Mouse (Mus musculus): ENCODE measurements around the gene Mtmr12.
A peak's percentile ranks its signal among the peaks of the same experiment; 100 is the strongest.

The Mtmr12 gene

DNA sequence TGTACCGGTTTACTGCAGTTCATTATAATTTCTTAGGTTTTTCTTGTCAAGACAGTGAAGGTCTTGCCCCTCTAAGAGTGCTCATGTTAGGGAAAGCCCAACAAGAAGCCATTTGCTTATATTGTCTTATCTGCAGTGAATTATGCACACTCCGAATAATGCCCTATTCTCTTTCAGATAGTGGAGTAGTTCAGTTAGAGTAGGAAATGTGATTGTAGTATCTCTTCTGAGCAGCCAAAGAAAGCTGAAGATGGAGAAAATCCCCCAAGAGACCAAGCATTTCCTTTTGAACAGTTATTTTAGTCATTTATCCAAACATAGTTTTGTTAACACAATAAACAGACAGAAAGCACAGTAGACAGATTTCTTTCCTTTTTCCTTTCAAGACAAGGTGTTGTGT lies 32.1 kb downstream of the Mtmr12 start:
- DNase-seq (ENCODE audit: low spot score): no peak

DNA sequence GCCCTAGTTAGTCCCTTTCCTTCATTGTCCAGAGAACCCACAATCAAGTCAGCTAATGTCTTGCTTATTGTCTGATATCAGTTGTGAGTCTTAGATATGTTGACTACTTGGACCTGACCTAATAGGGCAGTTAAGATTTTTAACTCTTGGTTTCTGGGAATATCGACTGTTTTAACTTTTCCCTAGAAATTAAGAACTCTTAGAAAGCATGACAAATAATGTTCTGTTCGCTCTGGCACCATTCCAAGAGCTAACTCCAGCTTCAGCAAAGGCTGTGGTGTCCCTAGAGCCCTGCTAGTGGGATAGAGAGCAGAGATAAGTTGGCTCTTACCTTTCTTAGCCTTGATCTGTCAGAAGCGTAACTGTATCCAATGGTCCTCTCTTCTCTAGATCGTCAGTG lies 32.7 kb downstream of the Mtmr12 start:
- DNase-seq (ENCODE audit: low spot score): no peak

DNA sequence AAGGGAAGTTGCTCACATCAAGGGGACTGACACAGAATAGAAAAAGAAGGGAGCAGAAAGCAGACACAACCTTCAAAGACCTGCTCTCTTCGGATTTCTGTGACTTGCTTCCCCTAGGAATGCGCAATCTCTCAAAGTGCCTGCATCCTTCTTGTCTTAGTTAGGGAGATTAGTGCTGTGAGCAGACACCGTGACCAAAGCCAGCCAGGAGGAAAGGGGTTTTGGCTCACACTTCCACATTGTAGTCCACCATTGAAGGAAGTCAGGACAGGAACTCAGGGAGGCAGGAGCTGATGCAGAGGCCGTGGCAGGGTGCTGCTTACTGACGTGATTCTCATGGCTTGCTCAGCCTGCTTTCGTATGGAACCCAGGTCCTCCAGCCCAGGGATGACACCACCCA lies 33.5 kb downstream of the Mtmr12 start:
- DNase-seq (ENCODE audit: low spot score): no peak

DNA sequence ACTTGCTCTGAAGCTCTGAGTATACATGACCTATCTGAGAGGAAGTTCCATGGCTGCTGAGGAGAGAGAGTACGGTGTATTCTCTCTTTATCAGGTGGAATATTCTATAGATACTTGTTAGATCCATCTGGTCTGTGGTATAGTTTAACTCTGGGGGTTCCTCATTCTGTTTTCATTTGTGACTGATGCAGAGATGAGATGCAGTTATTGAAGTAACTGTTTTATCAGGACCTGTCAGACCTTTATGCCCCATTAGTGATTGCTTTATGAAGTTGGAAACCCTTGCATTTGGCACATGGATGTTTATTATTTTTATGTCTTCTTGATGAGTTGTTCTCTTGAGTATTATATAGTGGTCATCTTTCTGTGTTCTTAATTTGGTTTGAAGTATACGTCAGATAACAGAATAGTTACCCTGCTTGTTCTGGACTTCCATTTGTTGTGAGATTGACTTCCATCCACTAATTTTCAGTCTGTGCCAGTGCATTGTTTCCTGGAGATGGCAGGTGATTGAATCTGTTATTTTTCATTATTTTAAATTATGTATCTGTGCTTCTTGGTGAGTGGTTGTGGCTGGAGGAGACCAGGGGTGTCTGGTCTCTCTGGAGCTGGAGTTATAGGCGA lies 36.0 kb downstream of the Mtmr12 start:
- no peak for DNase-seq (ENCODE audit: low spot score)

DNA sequence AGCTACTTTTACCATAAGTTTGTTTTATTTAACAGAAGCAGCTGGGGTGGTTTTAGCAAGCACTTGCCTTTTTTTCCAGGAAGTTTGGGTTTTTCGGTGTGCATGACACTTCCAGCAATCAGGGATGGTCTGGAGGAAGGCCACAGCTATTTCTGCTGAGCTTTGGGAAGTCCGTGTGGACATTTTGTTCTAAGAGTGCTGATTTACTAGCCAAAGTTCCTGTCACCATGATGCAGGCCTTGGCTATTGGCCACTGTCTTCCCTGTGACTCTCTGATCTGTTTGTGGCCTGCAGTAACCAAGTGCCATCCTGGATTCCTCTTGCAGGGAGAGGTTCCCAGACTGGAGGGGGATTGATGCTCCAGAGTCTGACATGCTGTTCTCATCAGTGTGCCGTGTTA lies 39.0 kb downstream of the Mtmr12 start:
- peak; percentile 51 for DNase-seq (ENCODE audit: low spot score)

DNA sequence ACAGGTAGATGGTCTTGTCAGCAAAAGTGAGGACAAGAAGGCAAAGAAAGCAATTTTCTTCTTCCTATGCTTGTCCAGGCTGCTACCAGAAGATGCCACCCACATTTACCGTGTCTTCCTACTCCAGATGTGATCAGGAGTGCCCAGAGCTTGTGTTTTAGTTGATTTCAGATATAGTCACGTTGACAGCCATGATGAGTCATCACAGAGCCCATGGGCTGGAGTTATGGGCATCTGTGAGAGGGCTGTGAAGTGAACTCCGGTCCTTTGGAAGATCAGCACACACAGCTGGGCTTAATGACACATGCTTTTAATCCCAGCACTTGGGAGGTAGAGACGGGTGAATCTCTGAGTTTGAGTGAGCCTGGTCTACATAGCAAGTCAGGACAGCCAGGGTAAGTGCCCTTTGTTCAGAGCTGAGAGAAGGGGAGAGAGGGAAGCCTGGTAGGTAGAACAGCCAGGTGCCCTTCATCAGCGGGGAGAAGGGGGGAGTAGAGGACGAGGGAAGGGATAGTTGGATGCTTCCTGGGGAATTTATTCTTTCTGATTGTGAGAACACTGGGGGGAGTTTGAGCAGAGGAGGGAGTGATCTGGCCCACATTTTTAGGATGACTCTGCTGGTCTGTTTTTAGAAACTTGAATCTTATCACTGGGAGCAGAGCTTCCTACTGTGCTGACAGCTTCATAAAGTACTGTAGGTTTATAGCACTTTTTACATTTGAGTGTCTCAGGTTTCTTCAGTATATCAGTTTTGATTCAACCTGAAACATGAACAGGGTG lies 40.9 kb downstream of the Mtmr12 start:
- no peak for DNase-seq (ENCODE audit: low spot score)

DNA sequence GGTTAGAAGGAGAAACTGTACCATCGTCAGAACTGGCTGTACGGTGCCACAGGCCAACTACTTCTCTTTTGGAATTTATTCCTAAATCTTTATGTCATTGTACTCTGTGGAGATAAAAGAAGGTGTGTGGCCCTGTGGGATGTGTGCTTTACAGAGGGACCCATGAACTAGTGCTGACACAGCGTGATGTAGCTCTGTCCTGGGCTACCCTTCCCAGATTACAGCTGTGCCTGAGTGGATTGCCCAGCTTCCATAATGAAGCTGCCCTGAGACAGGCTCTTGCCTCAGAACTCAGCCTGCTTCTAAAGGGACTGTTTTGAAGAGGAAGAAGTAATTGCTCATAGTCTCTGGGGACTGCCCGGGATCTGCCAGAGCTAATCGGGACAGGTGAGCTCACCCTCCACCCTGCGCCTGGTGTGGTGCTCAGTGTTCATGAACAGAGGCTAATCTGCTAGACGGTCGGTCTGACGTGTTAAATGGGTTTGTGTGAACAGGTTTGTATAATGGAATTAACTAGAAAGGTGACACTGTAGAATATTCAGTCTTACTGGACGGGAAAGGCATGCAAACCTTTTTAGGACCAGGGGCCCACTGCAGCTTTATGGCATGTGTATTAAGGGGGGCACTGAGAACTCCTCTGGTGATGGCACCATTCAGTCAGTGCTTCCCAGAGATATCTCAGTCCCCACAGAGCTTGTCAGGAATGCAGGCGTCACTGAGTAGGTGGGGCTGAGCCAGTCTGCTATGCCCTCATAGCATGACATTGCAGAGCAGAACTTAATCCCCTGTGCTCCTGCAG lies 41.7 kb downstream of the Mtmr12 start:
- no peak for DNase-seq (ENCODE audit: low spot score)

DNA sequence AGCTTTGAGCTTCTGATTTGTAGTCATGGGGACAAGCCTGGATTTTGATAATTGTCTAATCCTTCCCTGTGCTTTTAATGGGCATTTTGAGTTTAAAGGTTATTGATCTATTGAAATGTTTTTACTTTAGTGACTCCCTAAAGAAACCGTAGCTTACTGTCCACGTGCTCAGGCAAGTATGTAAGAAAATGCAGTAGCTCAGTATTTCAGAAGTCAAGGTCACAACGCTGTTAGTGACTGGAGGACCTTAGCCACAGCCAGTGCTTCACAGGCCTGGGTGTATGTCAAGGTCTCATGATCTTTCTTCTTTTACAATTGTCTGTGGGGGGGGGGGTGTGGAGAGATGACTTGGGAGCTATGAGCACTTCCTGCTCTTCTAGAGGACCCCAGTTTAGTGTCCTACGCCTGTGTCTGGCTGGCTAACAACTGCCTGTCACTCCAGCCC lies 42.4 kb downstream of the Mtmr12 start:
- DNase-seq (ENCODE audit: low spot score): no peak

DNA sequence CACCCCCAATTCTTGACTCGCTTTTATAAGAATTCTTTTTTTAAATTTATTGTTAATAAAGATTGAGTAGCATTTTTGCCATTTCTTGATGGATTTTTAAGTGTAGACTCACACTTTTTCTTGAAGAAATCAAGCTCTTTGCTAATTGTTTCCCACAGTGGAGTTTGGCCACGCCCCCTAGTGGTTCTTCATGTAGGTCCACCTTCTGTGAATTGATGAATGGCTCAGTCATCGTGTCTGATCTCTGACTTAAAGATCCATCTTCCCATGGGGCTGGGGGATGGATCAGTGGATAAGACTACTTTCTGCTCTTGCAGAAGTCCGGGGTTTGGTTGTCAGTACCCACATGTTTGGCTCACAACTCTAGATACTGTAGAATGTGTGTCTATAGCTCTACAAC lies 43.5 kb downstream of the Mtmr12 start:
- no peak for DNase-seq (ENCODE audit: low spot score)

DNA sequence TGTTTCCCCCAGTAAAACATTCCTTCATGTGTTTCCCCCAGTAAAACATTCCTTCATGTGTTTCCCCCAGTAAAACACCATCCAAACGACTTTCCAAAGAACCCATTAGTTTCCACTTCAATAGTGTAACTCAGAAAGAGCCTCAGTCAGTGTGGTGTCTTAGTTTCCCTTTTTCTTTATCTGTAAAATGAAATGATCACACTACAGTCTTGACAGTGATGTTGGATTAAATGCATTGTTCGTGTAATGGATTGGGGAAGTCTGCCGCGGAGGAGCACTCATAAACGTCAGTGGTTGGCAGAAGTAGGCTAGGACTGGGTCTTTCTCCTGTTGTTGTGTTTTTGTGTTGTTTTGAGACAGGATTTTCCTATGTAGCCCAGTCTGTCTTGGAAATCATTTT lies 45.5 kb downstream of the Mtmr12 start:
- no peak for DNase-seq (ENCODE audit: low spot score)

DNA sequence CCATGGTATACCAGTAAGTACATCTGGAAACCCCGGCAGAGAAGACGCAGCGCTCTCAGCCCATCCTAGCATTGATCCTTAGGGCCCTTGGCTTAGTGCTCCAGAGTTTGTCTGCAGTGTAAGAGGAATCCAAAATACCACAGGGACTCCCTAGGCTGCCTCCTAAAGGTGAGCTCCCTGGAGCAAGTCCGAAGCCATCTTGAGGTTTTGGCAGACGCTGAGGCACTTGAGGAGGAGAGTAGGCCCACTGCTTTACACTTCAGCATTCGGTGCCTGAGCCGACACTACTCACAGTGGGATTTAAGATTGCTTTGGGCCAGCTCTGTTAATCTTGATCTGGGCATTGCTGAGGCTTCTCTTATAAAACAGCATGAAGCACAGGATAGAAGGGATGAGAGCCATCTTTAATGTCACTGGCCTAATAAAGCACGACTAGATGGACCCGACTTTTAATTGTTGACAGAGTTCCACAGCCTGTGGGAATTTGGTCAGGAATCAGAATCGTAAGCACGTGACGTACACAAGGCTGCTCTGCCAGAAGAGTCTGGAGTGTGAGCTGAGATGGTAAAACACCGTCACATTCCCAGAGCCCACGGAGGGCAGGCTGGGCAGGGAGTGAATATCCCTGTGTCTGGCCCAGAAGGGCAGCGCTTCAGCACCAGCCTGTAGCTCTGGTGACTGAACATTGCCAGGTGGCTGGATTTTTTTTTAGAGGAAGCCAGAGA lies 46.8 kb downstream of the Mtmr12 start:
- no peak for DNase-seq (ENCODE audit: low spot score)

DNA sequence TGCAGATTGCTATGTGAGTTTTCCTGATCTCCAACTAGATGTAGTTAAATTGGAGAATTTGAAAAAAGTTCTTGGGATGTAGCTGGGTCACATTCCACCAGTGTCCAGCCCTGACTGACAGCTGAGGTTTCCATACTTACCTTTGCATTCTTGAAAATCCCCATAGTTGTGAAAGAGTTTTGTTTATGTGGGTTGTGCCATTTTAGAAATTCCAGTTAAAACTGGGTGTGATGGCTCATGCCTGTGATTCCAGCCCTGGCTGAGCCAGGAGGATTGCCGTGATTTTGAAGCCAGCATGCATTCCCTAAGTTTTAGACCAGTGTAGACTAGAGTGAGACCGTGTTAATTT lies 47.3 kb downstream of the Mtmr12 start:
- no peak for DNase-seq (ENCODE audit: low spot score)

DNA sequence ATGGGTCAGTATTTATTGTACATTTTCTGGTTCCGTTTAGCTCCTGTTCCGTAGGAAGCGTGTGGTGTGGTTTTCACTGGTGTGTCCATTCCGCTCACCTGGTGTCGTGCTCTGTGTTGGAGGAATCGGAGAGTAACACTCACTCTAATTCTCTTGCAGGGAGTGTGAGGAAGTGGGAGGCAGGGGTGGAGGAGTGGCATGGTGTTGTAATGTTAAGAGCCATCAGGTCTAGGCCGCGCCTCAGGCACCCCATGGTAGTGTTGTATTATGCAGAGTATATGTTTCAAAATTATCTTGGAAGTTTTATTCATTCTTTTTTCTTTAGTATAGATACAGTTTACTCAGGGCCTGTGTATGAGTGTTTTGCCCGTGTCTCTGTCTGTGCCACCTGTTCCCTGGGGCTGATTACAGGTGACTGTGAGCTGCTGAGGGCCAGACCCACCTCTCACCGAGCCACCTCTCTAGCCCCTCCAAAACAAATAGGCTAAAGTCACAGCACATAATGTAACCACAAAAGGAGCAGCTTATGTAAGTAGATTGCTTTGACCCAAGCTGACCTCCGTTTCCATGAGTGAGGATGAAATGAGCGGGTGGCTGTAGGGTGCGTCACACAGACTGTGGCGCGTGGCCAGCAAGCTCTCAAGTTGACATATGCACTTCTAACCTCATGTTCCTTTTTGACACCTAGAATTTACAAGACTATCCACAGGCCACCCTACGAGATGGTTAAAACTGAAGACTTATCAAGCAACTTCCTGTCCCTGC lies 53.1 kb downstream of the Mtmr12 start:
- no peak for DNase-seq (ENCODE audit: low spot score)

DNA sequence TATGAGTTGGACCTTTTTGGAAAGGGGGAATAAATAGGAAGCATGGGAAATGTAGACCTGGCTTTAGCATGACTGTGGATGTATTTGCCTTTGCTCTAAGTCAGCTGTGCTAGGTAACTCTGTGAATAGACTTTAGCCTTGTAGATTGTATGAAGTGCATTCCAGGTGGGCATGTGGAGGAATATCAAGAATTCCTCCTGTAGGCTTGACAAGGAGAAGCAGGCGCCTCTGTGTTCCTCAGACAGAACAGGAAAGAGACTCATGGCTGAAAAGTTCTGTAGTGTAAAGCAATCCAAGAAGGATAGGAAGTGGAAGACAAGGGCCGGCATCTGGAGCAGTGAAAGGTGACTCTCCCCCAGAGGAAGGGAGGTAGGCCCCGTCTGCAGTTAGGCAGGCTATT lies 58.2 kb downstream of the Mtmr12 start:
- no peak for DNase-seq (ENCODE audit: low spot score)

DNA sequence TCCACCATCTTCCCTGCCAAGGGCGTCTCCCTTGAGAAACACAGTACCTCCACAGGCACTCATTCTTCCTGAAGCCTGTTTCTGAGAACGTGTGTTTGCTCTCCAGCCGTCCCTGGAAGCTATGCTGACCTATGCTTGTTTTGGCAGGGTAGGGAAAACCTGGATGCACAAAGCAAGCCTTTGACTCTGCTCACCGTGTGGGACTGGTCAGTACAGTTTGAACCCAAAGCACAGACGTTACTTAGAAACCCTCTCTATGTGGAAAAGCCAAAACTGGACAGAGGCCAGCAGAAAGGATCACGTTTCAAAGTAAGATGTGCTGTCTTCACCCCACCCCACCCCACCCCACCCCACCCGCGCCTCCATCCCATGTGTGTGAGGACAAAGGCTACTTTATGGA lies 61.6 kb downstream of the Mtmr12 start:
- no peak for DNase-seq (ENCODE audit: low spot score)

DNA sequence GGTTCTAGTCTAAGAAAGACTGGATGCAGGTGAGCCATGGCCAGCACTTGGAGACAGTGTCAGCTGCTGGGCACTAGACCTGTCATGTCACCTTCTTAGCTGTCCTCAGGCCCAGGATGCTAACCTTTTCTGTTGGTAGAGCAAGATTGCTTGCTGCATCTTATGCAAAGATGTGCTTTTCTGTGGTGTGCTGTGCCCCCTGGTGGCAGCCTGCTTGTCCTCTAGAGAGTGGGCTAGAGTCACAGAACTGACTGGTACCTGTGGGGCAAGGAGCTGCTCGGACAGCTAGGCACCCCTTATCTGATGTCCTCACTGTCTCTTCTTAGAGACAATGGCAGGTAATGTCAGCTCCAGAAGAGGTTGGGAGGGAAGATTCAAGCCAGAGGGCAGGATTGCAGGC lies 63.2 kb downstream of the Mtmr12 start:
- no peak for DNase-seq (ENCODE audit: low spot score)

DNA sequence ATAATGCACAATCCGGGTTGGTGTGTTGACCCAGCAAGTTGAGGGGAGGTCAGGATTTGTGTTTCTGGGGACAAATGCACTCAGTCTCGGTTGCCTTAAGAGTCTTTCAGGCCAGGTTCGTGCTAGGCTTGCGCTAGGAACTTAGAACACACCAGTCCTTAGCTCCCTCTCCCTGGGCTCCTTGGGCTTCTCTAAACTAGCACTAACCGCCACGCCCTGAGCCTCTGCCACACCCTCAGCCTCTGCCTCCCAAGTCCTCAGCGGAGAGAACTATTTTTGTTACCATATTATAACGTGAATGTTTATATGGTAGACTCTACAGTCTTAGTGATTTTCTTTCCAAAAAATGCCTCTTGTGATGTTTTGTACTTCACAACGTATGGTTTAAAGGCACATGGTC lies 66.5 kb downstream of the Mtmr12 start:
- no peak for DNase-seq (ENCODE audit: low spot score)

DNA sequence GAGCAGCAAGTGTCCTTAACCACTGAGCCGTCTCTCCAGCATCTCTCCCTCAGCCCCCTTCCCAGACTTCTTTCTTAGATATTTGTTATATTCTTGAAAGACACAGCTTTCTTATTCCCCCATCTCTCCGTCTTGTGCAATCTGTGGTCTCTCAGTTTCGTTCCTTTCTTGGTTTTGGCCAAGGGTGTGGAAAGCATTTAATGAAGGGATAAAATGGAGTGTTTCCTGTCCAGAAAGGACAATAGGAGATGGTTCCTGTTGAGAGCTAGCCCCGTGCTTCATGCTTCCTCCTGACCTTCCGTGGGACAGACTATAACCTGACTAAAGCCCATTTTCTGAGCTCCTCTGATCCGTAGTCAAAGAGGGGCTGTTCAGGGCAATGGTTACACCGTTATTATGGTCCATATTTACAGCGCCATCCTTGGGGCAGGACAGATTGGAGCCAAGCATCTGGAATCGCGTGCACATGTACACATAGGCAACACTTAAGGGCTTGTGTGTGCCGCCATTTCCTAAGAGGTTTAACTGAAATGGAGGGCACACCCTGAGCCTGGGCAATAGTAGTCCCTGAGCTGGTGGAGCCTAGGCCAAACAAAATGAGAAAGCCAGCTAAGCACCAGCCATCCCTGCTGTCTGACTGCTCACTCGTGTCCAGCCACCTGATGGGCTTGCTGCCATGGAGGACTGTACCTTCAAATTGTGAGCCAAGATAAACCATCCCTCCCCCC lies 68.7 kb downstream of the Mtmr12 start:
- DNase-seq (ENCODE audit: low spot score): no peak

DNA sequence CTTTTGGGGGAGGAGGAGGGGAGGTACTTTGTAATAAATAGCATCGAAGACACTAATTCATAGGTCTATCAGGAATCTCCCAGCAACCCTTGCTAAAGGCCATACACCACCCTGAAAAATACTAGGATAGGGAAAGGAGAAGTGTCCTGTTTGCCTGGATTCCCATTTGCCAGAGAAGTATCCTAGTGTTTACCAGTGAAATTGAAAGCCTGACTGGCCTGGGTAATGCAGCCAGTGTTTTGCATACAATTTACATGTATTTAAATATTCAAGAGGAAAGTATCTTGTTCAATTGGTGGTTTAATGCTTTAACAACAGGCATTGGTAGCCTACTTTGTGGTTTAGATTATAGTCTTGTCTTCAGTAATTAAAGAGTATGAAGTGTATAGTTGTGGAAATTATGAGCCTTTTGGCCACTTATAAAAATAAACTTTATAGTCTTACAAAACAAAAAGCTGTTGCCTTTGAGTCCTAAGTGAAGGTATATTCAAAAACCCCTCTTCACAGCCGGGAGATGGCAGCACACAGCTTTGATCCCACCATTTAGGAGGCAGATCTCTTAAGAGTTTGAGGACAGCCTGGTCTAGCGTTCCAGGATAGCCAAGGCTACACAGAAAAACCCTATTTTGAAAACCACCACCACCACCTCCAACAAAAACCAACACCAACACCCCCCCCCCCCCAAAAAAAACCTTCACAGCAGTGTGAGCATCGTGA lies 69.4 kb downstream of the Mtmr12 start:
- no peak for DNase-seq (ENCODE audit: low spot score)

DNA sequence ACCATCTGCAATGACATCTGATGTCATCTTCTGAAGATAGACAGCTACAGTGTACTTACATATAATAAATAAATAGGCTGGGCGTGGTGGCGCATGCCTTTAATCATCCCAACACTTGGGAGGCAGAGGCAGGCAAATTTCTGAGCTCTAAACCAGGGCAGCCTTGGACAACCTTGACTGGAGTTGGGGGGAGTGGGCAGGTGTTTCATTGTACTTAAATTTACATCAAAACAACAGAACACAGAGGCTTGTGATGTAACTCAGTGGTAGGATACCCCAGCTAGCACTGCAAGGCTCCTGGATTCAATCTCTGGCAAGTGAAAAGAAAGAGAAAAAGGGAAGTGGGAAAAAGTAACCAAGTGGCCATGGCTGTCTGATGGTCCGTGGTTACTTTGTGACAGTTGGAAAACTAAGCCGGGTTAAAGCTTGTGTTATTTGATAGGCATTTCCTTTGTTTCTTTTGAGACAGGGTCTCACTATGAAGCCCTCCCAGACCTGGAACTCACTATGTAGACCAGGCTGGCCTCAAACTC lies 70.3 kb downstream of the Mtmr12 start:
- DNase-seq (ENCODE audit: low spot score): no peak
